Mouse (Mus musculus) heart, embryonic 15.5 days (tissue): ENCODE measurements at regions not wholly inside any gene's neighbourhood (a gene's known extent, or its start where the extent isn't known, plus 50 kb on each side); places are given as distances from the start of the nearest gene placed in this dataset.

Source experiments
- ATAC-seq: fragments of 200-750 bp; cut with Nextera tagmentation; replicated peaks from 2 replicates; pipeline ENCODE4 v1.8.0; 2017; ENCODE audit warnings: low read depth, moderate TSS enrichment; ENCODE audit not compliant: insufficient number of reproducible peaks, insufficient read depth, low FRiP score
- H3K27ac ChIP-seq: fragments of 300-500 bp; sonication (generic); 2 replicates; pipeline ENCODE4 v1.5.1; 2015; ENCODE audit warnings: mild to moderate bottlenecking, inconsistent platforms
- H3K27me3 ChIP-seq: fragments of 300-500 bp; sonication (generic); 2 replicates; pipeline ENCODE4 v1.6.1; 2015; ENCODE audit warnings: inconsistent platforms
- H3K36me3 ChIP-seq: fragments of 300-500 bp; sonication (generic); 2 replicates; pipeline ENCODE4 v1.6.1; 2015; ENCODE audit warnings: mild to moderate bottlenecking, inconsistent platforms
- H3K4me1 ChIP-seq: fragments of 300-500 bp; sonication (generic); replicated peaks from 2 replicates; pipeline ENCODE4 v1.6.1; 2015; ENCODE audit warnings: inconsistent platforms
- H3K4me2 ChIP-seq: fragments of 300-500 bp; sonication (generic); 2 replicates; pipeline ENCODE4 v1.6.1; 2015; ENCODE audit warnings: inconsistent platforms, mild to moderate bottlenecking, moderate library complexity
- H3K4me3 ChIP-seq: fragments of 300-500 bp; sonication (generic); 2 replicates; pipeline ENCODE4 v1.5.1; 2015; ENCODE audit warnings: mild to moderate bottlenecking, inconsistent platforms
- H3K9ac ChIP-seq: fragments of 300-500 bp; sonication (generic); 2 replicates; pipeline ENCODE4 v1.6.1; 2015; ENCODE audit warnings: mild to moderate bottlenecking, inconsistent platforms
- H3K9me3 ChIP-seq: fragments of 300-500 bp; sonication (generic); replicated peaks from 2 replicates; pipeline ENCODE4 v1.6.1; 2016; ENCODE audit warnings: inconsistent platforms
- WGBS: fragments of 180-500 bp; shearing (Covaris S2); methylation state at CpG from one replicate; pipeline ENCODE4 v1.1.7; 2015; ENCODE audit warnings: mixed read lengths; 5-methylcytosine and 5-hydroxymethylcytosine counted together

GRCm38 (mm10) chr10:66899724-66900123 is 196.2 kb upstream of the Jmjd1c start:
- 80% methylated on average over 5 of the region's 5 CpGs for WGBS
- H3K9me3 ChIP-seq, result no peaks in the 10 kb centered on the region
- ATAC-seq, result no peak
- H3K36me3 ChIP-seq, result no peaks in the 10 kb centered on the region
- H3K4me2 ChIP-seq, result no peak overlapping the region
- peaks cover 13% of the 10 kb centered on the region for H3K4me1 ChIP-seq
- no peak overlapping the region for H3K9ac ChIP-seq
- no peaks in the 10 kb centered on the region for H3K27me3 ChIP-seq
- H3K4me3 ChIP-seq, result no peak overlapping the region
- no peak overlapping the region for H3K27ac ChIP-seq

GRCm38 (mm10) chr10:66900781-66901180 is 195.1 kb upstream of the Jmjd1c start:
- Histone ChIP-seq H3K9me3 (no peaks in the 10 kb centered on the region), H3K27ac (no peak overlapping the region), H3K4me3 (no peak overlapping the region), H3K4me1 (peaks cover 13% of the 10 kb centered on the region), H3K4me2 (no peak overlapping the region), H3K9ac (no peak overlapping the region), H3K27me3 (no peaks in the 10 kb centered on the region), H3K36me3 (no peaks in the 10 kb centered on the region)
- WGBS, result 70% methylated on average over 10 of the region's 10 CpGs
- no peak for ATAC-seq

GRCm38 (mm10) chr10:66901873-66902272 is 194.1 kb upstream of the Jmjd1c start:
- H3K4me1 ChIP-seq, result peaks cover 18% of the 10 kb centered on the region
- H3K4me3 ChIP-seq, result peak overlapping the region; percentile 37
- no peaks in the 10 kb centered on the region for H3K27me3 ChIP-seq
- no peak for ATAC-seq
- H3K9ac ChIP-seq, result no peak overlapping the region
- H3K27ac ChIP-seq, result no peak overlapping the region
- WGBS, result 4% methylated on average over 9 of the region's 9 CpGs
- H3K9me3 ChIP-seq, result no peaks in the 10 kb centered on the region
- no peaks in the 10 kb centered on the region for H3K36me3 ChIP-seq
- H3K4me2 ChIP-seq, result peak overlapping the region; percentile 66

GRCm38 (mm10) chr10:66904552-66905367 is 191.2 kb upstream of the Jmjd1c start:
- no peak for ATAC-seq

GRCm38 (mm10) chr10:66907842-66908241 is 188.1 kb upstream of the Jmjd1c start:
- Histone ChIP-seq H3K4me3 (no peak overlapping the region), H3K36me3 (no peaks in the 10 kb centered on the region), H3K4me1 (peaks cover 34% of the 10 kb centered on the region), H3K27ac (no peak overlapping the region), H3K27me3 (no peaks in the 10 kb centered on the region), H3K9me3 (no peaks in the 10 kb centered on the region), H3K4me2 (no peak overlapping the region), H3K9ac (no peak overlapping the region)
- ATAC-seq, result no peak
- 52% methylated on average over 4 of the region's 4 CpGs for WGBS

More at GRCm38 (mm10) chr10:66904552-66905367, 191.2 kb upstream of the Jmjd1c start:
- no peak overlapping the region for H3K9ac ChIP-seq
- H3K36me3 ChIP-seq, result no peaks in the 10 kb centered on the region
- 71% methylated on average over 10 of the region's 10 CpGs for WGBS
- no peak overlapping the region for H3K27ac ChIP-seq
- H3K4me3 ChIP-seq, result no peak overlapping the region
- no peaks in the 10 kb centered on the region for H3K27me3 ChIP-seq
- no peaks in the 10 kb centered on the region for H3K9me3 ChIP-seq
- H3K4me1 ChIP-seq, result peaks cover 22% of the 10 kb centered on the region
- H3K4me2 ChIP-seq, result no peak overlapping the region

- WGBS, result 14% methylated on average over 12 of the region's 12 CpGs
- no peak for ATAC-seq
Observed at GRCm38 (mm10) chr10:66909204-66909889, 186.6 kb upstream of the Jmjd1c start.

GRCm38 (mm10) chr10:66909905-66910681 is 185.8 kb upstream of the Jmjd1c start:
- Histone ChIP-seq H3K4me1 (peaks cover 52% of the 10 kb centered on the region), H3K4me2 (peak overlapping the region; percentile 39), H3K9ac (no peak overlapping the region), H3K36me3 (no peaks in the 10 kb centered on the region), H3K9me3 (no peaks in the 10 kb centered on the region), H3K27ac (peak overlapping the region; percentile 68), H3K27me3 (no peaks in the 10 kb centered on the region), H3K4me3 (peak overlapping the region; percentile 19)
- ATAC-seq, result 0 out of 2 replicates have a peak, but pooled peaks have one; percentile 40
- 31% methylated on average over 17 of the region's 17 CpGs for WGBS

More at GRCm38 (mm10) chr10:66909204-66909889, 186.6 kb upstream of the Jmjd1c start:
- Histone ChIP-seq H3K9ac (no peak overlapping the region), H3K4me3 (no peak overlapping the region), H3K27ac (no peak overlapping the region), H3K27me3 (no peaks in the 10 kb centered on the region), H3K4me1 (peaks cover 49% of the 10 kb centered on the region), H3K36me3 (no peaks in the 10 kb centered on the region), H3K4me2 (no peak overlapping the region), H3K9me3 (no peaks in the 10 kb centered on the region)

GRCm38 (mm10) chr10:66911261-66911911 is 184.5 kb upstream of the Jmjd1c start:
- no peak overlapping the region for H3K9ac ChIP-seq
- peak overlapping the region; percentile 29 for H3K4me2 ChIP-seq
- H3K27ac ChIP-seq, result peak overlapping the region; percentile 68
- 44% methylated on average over 10 of the region's 10 CpGs for WGBS
- H3K4me3 ChIP-seq, result 0 out of 2 replicates have a peak overlapping the region, but pooled peaks have one; percentile 9
- no peaks in the 10 kb centered on the region for H3K9me3 ChIP-seq
- ATAC-seq, result no peak
- H3K36me3 ChIP-seq, result no peaks in the 10 kb centered on the region
- H3K27me3 ChIP-seq, result no peaks in the 10 kb centered on the region
- H3K4me1 ChIP-seq, result peaks cover 51% of the 10 kb centered on the region

GRCm38 (mm10) chr10:66912440-66912839 is 183.5 kb upstream of the Jmjd1c start:
- no peaks in the 10 kb centered on the region for H3K27me3 ChIP-seq
- H3K4me3 ChIP-seq, result no peak overlapping the region
- H3K4me1 ChIP-seq, result peaks cover 46% of the 10 kb centered on the region
- H3K9me3 ChIP-seq, result no peaks in the 10 kb centered on the region
- WGBS, result 84% methylated on average over 4 of the region's 4 CpGs
- no peak overlapping the region for H3K9ac ChIP-seq
- no peak for ATAC-seq
- H3K27ac ChIP-seq, result no peak overlapping the region
- H3K36me3 ChIP-seq, result no peaks in the 10 kb centered on the region
- H3K4me2 ChIP-seq, result no peak overlapping the region

- H3K4me1 ChIP-seq, result peaks cover 46% of the 10 kb centered on the region
- H3K36me3 ChIP-seq, result no peaks in the 10 kb centered on the region
- H3K4me2 ChIP-seq, result peak overlapping the region; percentile 33
- no peak for ATAC-seq
- H3K27ac ChIP-seq, result peak overlapping the region; percentile 39
- H3K9me3 ChIP-seq, result no peaks in the 10 kb centered on the region
- no peak overlapping the region for H3K4me3 ChIP-seq
- H3K27me3 ChIP-seq, result no peaks in the 10 kb centered on the region
- 51% methylated on average over 14 of the region's 14 CpGs for WGBS
- H3K9ac ChIP-seq, result no peak overlapping the region
Observed at GRCm38 (mm10) chr10:66913187-66913586, 182.7 kb upstream of the Jmjd1c start.

GRCm38 (mm10) chr10:66913627-66914026 is 182.3 kb upstream of the Jmjd1c start:
- H3K4me3 ChIP-seq, result no peak overlapping the region
- no peaks in the 10 kb centered on the region for H3K36me3 ChIP-seq
- no peak overlapping the region for H3K9ac ChIP-seq
- 45% methylated on average over 8 of the region's 8 CpGs for WGBS
- no peaks in the 10 kb centered on the region for H3K27me3 ChIP-seq
- H3K4me2 ChIP-seq, result peak overlapping the region; percentile 33
- ATAC-seq, result peak; percentile 51
- H3K9me3 ChIP-seq, result no peaks in the 10 kb centered on the region
- H3K4me1 ChIP-seq, result peaks cover 46% of the 10 kb centered on the region
- H3K27ac ChIP-seq, result peak overlapping the region; percentile 39; the same call in 1 of the 2 replicates
